Mouse (Mus musculus) erythroblast, embryonic 14.5 days (primary cell): ENCODE data around the gene Ovol3. TPM values are rescaled to one million over a fixed set of nuclear protein-coding genes. Genes with fewer than 3 reads are reported as not detected.
"Not testable (repeated sequence)": the region's sequence is repeated elsewhere in the genome, so short reads cannot be mapped to it uniquely, and the experiment has no call there.

Source experiments
- H3K27me3 ChIP-seq: 2 replicates; pipeline ENCODE4 v1.6.1; 2012; ENCODE audit warnings: inconsistent platforms; ENCODE audit not compliant: control insufficient read depth
- H3K36me3 ChIP-seq: 2 replicates; pipeline ENCODE4 v1.6.1; 2012; ENCODE audit warnings: mild to moderate bottlenecking, inconsistent platforms; ENCODE audit not compliant: control insufficient read depth
- H3K4me1 ChIP-seq: 2 replicates; pipeline ENCODE4 v1.6.1; 2012; ENCODE audit warnings: inconsistent platforms; ENCODE audit not compliant: control insufficient read depth
- H3K4me3 ChIP-seq: replicated peaks from 2 replicates; pipeline ENCODE3; 2012; ENCODE audit warnings: moderate library complexity, mild to moderate bottlenecking, inconsistent platforms
- H3K9me3 ChIP-seq: 2 replicates; pipeline ENCODE4 v1.6.1; 2012; ENCODE audit warnings: low read length, inconsistent platforms, mixed read lengths; ENCODE audit not compliant: control insufficient read depth
- GATA1 ChIP-seq: IDR thresholded peaks from 2 replicates; pipeline ENCODE4 v1.6.1; 2012; ENCODE audit warnings: low read length, inconsistent platforms, mixed read lengths
- TAL1 ChIP-seq: IDR thresholded peaks from 3 replicates; pipeline ENCODE4 v1.6.1; 2012; ENCODE audit warnings: low read length, inconsistent platforms, mixed read lengths
- polyA plus RNA-seq: library from polyadenylated mRNA; stranded (reverse); fragments of >175 nt; gene quantifications from 2 replicates; pipeline ENCODE4 v1.2.3, GENCODE M21; 2012

The Ovol3 gene
- polyA plus RNA-seq, 1 experiment = not detected

DNA sequence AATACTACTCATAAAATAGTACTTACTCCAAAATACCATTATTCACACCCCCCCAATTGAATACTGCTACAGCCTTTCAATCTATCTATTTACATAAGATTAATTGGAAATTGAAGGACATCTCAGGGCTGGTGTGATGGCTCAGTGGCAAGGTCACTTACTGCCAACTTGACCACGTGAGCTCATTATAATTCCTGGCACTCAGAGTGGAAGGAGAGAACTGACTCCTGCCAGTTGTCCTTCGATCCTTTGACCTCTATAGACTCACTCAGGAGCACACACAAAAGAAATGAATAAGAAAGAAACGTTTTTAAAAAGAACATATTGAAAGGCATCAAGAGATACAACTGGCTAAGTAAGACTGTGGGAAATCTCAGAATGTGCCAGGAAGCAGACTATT, 19.6 kb downstream of the Ovol3 start:
- no peaks in the 10 kb centered on the region for H3K9me3 ChIP-seq
- peaks cover 21% of the 10 kb centered on the region for H3K4me1 ChIP-seq
- no peak for TF ChIP-seq TAL1
- no peaks in the 10 kb centered on the region for H3K36me3 ChIP-seq
- H3K4me3 ChIP-seq = no peak overlapping the region
- no peaks in the 10 kb centered on the region for H3K27me3 ChIP-seq

DNA sequence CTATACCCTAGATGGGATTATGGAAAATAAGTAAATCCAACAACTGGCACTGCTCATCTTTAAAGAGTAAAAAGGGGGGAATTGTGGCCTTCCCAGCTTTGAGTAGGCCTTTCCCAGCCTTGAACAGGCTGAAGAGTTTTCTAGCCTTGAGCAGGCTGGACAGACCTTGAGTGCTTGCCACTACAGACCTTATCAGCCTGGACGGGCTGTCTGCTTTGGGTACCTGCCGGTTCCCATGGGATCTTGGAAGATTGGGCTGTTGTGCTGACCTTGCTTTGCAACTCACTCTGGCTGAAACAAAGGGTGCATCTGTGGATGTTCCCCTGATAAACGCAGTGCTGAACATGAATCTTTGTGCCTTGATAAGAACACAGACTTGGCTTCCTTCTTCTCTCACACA, 21.6 kb downstream of the Ovol3 start:
- no peaks in the 10 kb centered on the region for H3K27me3 ChIP-seq
- no peak overlapping the region for H3K4me3 ChIP-seq
- peaks cover 8% of the 10 kb centered on the region for H3K4me1 ChIP-seq
- H3K36me3 ChIP-seq = no peaks in the 10 kb centered on the region
- TF ChIP-seq TAL1 = no peak
- TF ChIP-seq GATA1 = no peak
- H3K9me3 ChIP-seq = no peaks in the 10 kb centered on the region

DNA sequence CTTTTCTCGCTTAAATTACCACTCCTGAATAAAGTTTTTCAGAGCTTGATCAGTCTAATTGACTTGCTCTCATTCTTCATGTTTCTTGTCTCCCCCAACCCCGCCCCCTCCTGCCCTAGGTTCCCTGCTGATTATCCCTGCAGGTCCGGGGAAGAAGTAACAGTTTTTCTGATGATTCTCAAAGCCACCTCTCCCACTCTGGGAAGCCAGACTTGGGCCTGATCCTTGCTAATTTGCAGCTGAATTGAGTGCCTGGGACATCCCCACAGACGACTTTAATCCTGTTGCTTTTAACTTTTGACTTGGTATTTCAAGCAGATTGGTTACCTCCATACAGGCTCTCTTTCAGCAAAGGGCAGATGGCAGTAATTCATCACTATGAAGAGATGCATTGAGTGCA, 24.5 kb downstream of the Ovol3 start:
- Histone ChIP-seq H3K9me3 (no peaks in the 10 kb centered on the region), H3K27me3 (0 out of 2 replicates have a peak, but pooled peaks cover 2% of the 10 kb centered on the region), H3K4me3 (no peak overlapping the region), H3K4me1 (no peaks in the 10 kb centered on the region), H3K36me3 (no peaks in the 10 kb centered on the region)
- no peak for TF ChIP-seq GATA1
- TF ChIP-seq TAL1 = no peak

GRCm38 (mm10) chr7:30206364-30206763, 29.2 kb downstream of the Ovol3 start:
- not testable (repeated sequence) for H3K4me3 ChIP-seq, H3K4me1 ChIP-seq, H3K36me3 ChIP-seq, H3K27me3 ChIP-seq, H3K9me3 ChIP-seq

- H3K9me3 ChIP-seq = no peaks in the 10 kb centered on the region
- TF ChIP-seq TAL1 (no peak), GATA1 (no peak)
These were observed 30.1 kb downstream of the Ovol3 start for GRCm38 (mm10) chr7:30205383-30205782.

DNA sequence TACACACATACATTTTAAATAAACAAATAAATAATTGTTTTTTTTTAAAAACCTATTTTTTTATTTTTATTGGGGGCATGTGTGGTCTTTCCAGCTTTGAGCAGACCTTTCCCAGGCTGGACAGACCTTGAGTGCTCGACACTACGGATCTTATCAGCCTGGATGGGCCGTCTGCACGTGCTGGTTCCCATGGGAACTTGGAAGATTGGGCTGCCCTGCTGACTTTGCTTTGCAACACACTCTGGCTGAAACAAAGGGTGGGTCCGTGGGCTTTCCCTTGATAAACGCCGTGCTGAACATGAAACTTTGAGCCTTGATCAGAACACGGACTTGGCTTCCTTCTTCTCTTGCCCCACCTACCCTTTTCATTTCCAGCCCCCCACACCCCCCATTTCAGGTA, 31.1 kb downstream of the Ovol3 start:
- Histone ChIP-seq H3K4me1 (peaks cover 6% of the 10 kb centered on the region), H3K36me3 (no peaks in the 10 kb centered on the region), H3K4me3 (no peak overlapping the region), H3K9me3 (no peaks in the 10 kb centered on the region), H3K27me3 (0 out of 2 replicates have a peak, but pooled peaks cover 2% of the 10 kb centered on the region)
- TF ChIP-seq TAL1 = no peak
- no peak for TF ChIP-seq GATA1

More at GRCm38 (mm10) chr7:30205383-30205782, 30.1 kb downstream of the Ovol3 start:
- H3K4me3 ChIP-seq = no peak overlapping the region
- H3K36me3 ChIP-seq = no peaks in the 10 kb centered on the region
- 0 out of 2 replicates have a peak, but pooled peaks cover 2% of the 10 kb centered on the region for H3K27me3 ChIP-seq
- H3K4me1 ChIP-seq = peaks cover 6% of the 10 kb centered on the region

DNA sequence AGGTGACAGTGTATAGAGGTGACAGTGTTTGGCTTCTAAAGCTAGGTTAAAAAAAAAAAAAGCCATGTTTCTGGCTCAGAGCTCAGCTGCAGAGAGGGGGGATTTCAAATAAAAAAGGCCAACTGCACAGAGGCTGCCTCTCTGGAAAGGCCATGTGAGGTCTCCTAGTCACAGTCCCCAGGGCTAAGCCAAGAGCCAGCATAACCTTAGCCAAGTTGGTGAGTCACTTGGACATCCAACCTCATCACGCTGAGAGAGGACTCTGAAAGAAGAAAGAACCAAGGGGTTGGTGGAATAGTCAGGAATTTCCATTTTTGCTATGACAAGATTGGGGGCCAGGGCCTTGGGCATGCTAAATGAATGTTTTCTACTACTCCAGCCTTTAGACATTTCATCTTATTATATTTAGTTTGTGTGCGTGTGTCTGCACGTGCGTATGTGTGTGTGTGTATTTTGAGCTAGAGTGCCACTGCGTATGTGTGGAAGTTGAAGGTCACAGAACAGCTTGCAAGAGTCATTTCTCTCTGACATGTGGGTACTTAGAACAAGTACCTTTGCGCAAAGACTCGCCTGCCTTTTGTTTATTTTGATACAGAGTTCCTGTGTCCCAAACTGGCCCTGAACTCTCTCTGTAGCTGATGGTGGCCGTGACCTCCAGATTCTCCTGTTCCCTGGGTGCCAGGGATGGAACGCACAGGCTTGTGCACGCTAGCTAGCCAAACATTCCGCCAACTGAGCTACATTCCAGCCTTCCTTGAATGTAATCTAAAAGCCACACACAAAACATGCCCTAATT, 32.4 kb downstream of the Ovol3 start:
- Histone ChIP-seq H3K9me3 (no peaks in the 10 kb centered on the region), H3K36me3 (no peaks in the 10 kb centered on the region), H3K4me1 (peaks cover 12% of the 10 kb centered on the region), H3K27me3 (0 out of 2 replicates have a peak, but pooled peaks cover 2% of the 10 kb centered on the region), H3K4me3 (no peak overlapping the region)
- TF ChIP-seq GATA1 (no peak), TAL1 (no peak)

- peaks cover 27% of the 10 kb centered on the region for H3K4me1 ChIP-seq
- not testable (repeated sequence) for H3K36me3 ChIP-seq, H3K27me3 ChIP-seq, H3K4me3 ChIP-seq, H3K9me3 ChIP-seq
These were observed 34.9 kb downstream of the Ovol3 start for GRCm38 (mm10) chr7:30200661-30201060.

DNA sequence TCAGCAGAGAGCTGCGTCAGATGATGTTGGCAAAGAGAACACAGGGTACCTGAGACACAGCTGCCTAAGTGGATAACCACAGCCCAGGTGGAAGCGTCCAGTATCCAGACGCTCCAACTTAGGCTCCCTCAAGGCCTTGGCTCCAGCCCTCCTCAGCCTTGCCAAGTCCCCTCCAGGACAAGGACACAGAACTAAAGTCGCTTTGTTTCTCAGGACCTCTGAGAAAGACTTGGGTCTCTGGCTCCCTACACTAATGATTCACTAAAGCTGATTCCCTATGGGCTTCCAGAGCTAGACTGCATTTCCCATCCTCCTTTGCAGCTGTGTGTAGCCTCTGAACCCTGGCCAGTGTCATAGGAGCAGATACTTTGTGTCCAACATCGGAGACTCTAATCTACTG, 35.3 kb downstream of the Ovol3 start:
- Histone ChIP-seq H3K4me1 (peaks cover 32% of the 10 kb centered on the region), H3K4me3 (no peak overlapping the region), H3K9me3 (no peaks in the 10 kb centered on the region), H3K36me3 (no peaks in the 10 kb centered on the region), H3K27me3 (no peaks in the 10 kb centered on the region)
- TF ChIP-seq GATA1 (no peak), TAL1 (no peak)

GRCm38 (mm10) chr7:30199498-30200139, 35.9 kb downstream of the Ovol3 start:
- TF ChIP-seq GATA1 (no peak), TAL1 (no peak)
- Histone ChIP-seq H3K27me3 (no peaks in the 10 kb centered on the region), H3K36me3 (no peaks in the 10 kb centered on the region), H3K4me3 (no peak overlapping the region), H3K4me1 (peaks cover 35% of the 10 kb centered on the region), H3K9me3 (no peaks in the 10 kb centered on the region)
